Mouse (Mus musculus): ENCODE measurements around the gene Cd2bp2. TPM values are rescaled to one million over a fixed set of nuclear protein-coding genes. Genes with fewer than 3 reads are reported as not detected.
"Not testable (repeated sequence)": the region's sequence is repeated elsewhere in the genome, so short reads cannot be mapped to it uniquely, and the experiment has no call there.

Cd2bp2 gene
- polyA plus RNA-seq, 1 experiment = 27.8 TPM

DNA sequence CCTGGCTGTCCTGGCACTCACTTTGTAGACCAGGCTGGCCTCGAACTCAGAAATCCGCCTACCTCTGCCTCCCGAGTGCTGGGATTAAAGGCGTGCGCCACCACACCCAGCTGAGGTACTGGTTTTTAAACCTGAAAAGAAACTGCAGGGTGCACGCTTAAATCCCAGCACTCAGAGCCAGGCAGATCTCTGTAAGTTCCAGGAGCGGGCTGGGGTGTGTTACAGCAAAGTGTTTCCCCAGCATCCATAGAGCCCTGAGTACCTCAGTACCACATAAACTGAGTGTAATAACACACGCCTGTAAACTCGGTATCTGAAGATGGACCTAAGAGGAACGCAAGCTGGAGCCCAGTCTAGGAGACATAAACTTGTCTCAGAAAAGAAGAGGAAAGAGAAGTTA is 8.5 kb downstream of the Cd2bp2 start:
- no peak overlapping the region for H3K4me3 ChIP-seq (ENCODE audit: control insufficient read depth, low read depth, low read length)

GRCm38 (mm10) chr7:127185601-127186000 is 10.2 kb downstream of the Cd2bp2 start:
- no peak overlapping the region for H3K4me3 ChIP-seq (ENCODE audit: control insufficient read depth, low read depth, low read length)
- no peaks in the 10 kb centered on the region for H3K27me3 ChIP-seq (ENCODE audit: control insufficient read depth, insufficient read depth, low read length)
- no peaks in the 10 kb centered on the region for H3K4me1 ChIP-seq (ENCODE audit: control insufficient read depth, insufficient read depth, low read length)
- no peak overlapping the region for H3K27ac ChIP-seq (ENCODE audit: control insufficient read depth, insufficient read depth, low read depth, low read length)
- no peaks in the 10 kb centered on the region for H3K36me3 ChIP-seq (ENCODE audit: control insufficient read depth, insufficient read depth, low read length)
- TF ChIP-seq POLR2A (IDR thresholded peaks at IDR 0.05; ENCODE audit: control insufficient read depth, low read depth, low read length) (no peak), CTCF (IDR thresholded peaks at IDR 0.05; ENCODE audit: control insufficient read depth, insufficient read depth, insufficient replicate concordance, low read depth, low read length) (no peak)

More for the DNA sequence above, 8.5 kb downstream of the Cd2bp2 start:
- Histone ChIP-seq H3K27ac (ENCODE audit: control insufficient read depth, insufficient read depth, low read depth, low read length) (no peak overlapping the region), H3K27me3 (ENCODE audit: control insufficient read depth, insufficient read depth, low read length) (no peaks in the 10 kb centered on the region), H3K4me1 (ENCODE audit: control insufficient read depth, insufficient read depth, low read length) (no peaks in the 10 kb centered on the region), H3K36me3 (ENCODE audit: control insufficient read depth, insufficient read depth, low read length) (peaks cover 1% of the 10 kb centered on the region; the same call in 1 of the 2 replicates)
- TF ChIP-seq CTCF (IDR thresholded peaks at IDR 0.05; ENCODE audit: control insufficient read depth, insufficient read depth, insufficient replicate concordance, low read depth, low read length) (no peak), POLR2A (IDR thresholded peaks at IDR 0.05; ENCODE audit: control insufficient read depth, low read depth, low read length) (no peak)

GRCm38 (mm10) chr7:127184720-127185119 is 11.1 kb downstream of the Cd2bp2 start:
- no peak for TF ChIP-seq CTCF (IDR thresholded peaks at IDR 0.05; ENCODE audit: control insufficient read depth, insufficient read depth, insufficient replicate concordance, low read depth, low read length)
- no peak for TF ChIP-seq POLR2A (IDR thresholded peaks at IDR 0.05; ENCODE audit: control insufficient read depth, low read depth, low read length)
- no peaks in the 10 kb centered on the region for H3K36me3 ChIP-seq (ENCODE audit: control insufficient read depth, insufficient read depth, low read length)
- no peak overlapping the region for H3K27ac ChIP-seq (ENCODE audit: control insufficient read depth, insufficient read depth, low read depth, low read length)
- H3K4me1 ChIP-seq (ENCODE audit: control insufficient read depth, insufficient read depth, low read length) = no peaks in the 10 kb centered on the region
- no peaks in the 10 kb centered on the region for H3K27me3 ChIP-seq (ENCODE audit: control insufficient read depth, insufficient read depth, low read length)
- no peak overlapping the region for H3K4me3 ChIP-seq (ENCODE audit: control insufficient read depth, low read depth, low read length)

DNA sequence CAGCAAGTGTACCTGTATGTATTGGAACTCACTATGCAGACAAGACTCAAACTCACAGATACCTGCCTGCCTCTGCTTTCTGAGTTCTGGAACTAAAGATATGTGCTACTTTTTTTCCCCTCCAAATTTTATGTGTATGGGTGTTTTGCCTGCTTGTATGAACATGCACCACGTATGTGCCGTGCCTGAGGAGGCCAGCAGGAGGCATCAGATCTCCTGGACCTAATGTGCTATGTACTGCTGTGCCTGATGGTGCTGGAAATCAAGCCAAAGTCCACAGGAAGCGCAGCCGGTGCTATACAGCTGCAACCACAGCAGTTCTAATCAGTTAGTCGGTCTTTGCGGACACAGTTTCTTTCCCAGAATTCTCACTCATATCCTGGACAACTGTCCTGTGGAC is 12.0 kb downstream of the Cd2bp2 start:
- Histone ChIP-seq H3K27ac (ENCODE audit: control insufficient read depth, insufficient read depth, low read depth, low read length) (no peak overlapping the region), H3K27me3 (ENCODE audit: control insufficient read depth, insufficient read depth, low read length) (no peaks in the 10 kb centered on the region), H3K4me3 (ENCODE audit: control insufficient read depth, low read depth, low read length) (no peak overlapping the region), H3K36me3 (ENCODE audit: control insufficient read depth, insufficient read depth, low read length) (no peaks in the 10 kb centered on the region), H3K4me1 (ENCODE audit: control insufficient read depth, insufficient read depth, low read length) (no peaks in the 10 kb centered on the region)
- TF ChIP-seq POLR2A (IDR thresholded peaks at IDR 0.05; ENCODE audit: control insufficient read depth, low read depth, low read length) (no peak), CTCF (IDR thresholded peaks at IDR 0.05; ENCODE audit: control insufficient read depth, insufficient read depth, insufficient replicate concordance, low read depth, low read length) (peak; percentile 37; the same call in 1 of the 2 replicates)

GRCm38 (mm10) chr7:127183345-127183744 is 12.5 kb downstream of the Cd2bp2 start:
- no peak for TF ChIP-seq POLR2A (IDR thresholded peaks at IDR 0.05; ENCODE audit: control insufficient read depth, low read depth, low read length)
- no peak for TF ChIP-seq CTCF (IDR thresholded peaks at IDR 0.05; ENCODE audit: control insufficient read depth, insufficient read depth, insufficient replicate concordance, low read depth, low read length)
- no peak overlapping the region for H3K4me3 ChIP-seq (ENCODE audit: control insufficient read depth, low read depth, low read length)
- H3K27me3 ChIP-seq (ENCODE audit: control insufficient read depth, insufficient read depth, low read length) = no peaks in the 10 kb centered on the region
- no peak overlapping the region for H3K27ac ChIP-seq (ENCODE audit: control insufficient read depth, insufficient read depth, low read depth, low read length)
- no peaks in the 10 kb centered on the region for H3K4me1 ChIP-seq (ENCODE audit: control insufficient read depth, insufficient read depth, low read length)
- H3K36me3 ChIP-seq (ENCODE audit: control insufficient read depth, insufficient read depth, low read length) = no peaks in the 10 kb centered on the region

DNA sequence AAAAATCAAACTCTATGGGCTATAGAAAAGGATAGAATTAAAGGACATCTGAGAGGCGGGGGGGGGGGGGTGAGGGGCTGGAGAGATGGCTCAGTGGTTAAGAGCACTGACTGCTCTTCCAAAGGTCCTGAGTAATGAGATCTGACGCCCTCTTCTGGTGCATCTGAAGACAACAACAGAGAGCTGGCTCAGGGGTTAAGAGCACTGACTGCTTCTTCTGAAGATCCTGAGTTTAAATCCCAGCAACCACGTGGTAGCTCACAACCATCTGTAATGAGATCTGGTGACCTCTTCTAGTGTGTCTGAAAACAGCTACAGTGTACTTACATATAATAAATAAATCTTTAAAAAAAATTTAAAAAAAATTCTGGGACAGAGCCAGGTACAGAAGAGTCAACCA is 14.1 kb downstream of the Cd2bp2 start:
- not testable (repeated sequence) for H3K27me3 ChIP-seq (ENCODE audit: control insufficient read depth, insufficient read depth, low read length); H3K36me3 ChIP-seq (ENCODE audit: control insufficient read depth, insufficient read depth, low read length); H3K4me1 ChIP-seq (ENCODE audit: control insufficient read depth, insufficient read depth, low read length); H3K27ac ChIP-seq (ENCODE audit: control insufficient read depth, insufficient read depth, low read depth, low read length); H3K4me3 ChIP-seq (ENCODE audit: control insufficient read depth, low read depth, low read length)

- no peak for TF ChIP-seq POLR2A (IDR thresholded peaks at IDR 0.05; ENCODE audit: control insufficient read depth, low read depth, low read length)
- no peak for TF ChIP-seq CTCF (IDR thresholded peaks at IDR 0.05; ENCODE audit: control insufficient read depth, insufficient read depth, insufficient replicate concordance, low read depth, low read length)
- H3K27ac ChIP-seq (ENCODE audit: control insufficient read depth, insufficient read depth, low read depth, low read length) = no peak overlapping the region
Measured at GRCm38 (mm10) chr7:127180783-127181182, 15.1 kb downstream of the Cd2bp2 start.

GRCm38 (mm10) chr7:127176937-127177336 is 18.9 kb downstream of the Cd2bp2 start:
- no peak overlapping the region for H3K27ac ChIP-seq (ENCODE audit: control insufficient read depth, insufficient read depth, low read depth, low read length)
- no peak overlapping the region for H3K4me3 ChIP-seq (ENCODE audit: control insufficient read depth, low read depth, low read length)
- H3K36me3 ChIP-seq (ENCODE audit: control insufficient read depth, insufficient read depth, low read length) = no peaks in the 10 kb centered on the region
- no peaks in the 10 kb centered on the region for H3K4me1 ChIP-seq (ENCODE audit: control insufficient read depth, insufficient read depth, low read length)
- no peak for TF ChIP-seq POLR2A (IDR thresholded peaks at IDR 0.05; ENCODE audit: control insufficient read depth, low read depth, low read length)
- no peak for TF ChIP-seq CTCF (IDR thresholded peaks at IDR 0.05; ENCODE audit: control insufficient read depth, insufficient read depth, insufficient replicate concordance, low read depth, low read length)
- H3K27me3 ChIP-seq (ENCODE audit: control insufficient read depth, insufficient read depth, low read length) = no peaks in the 10 kb centered on the region

More at GRCm38 (mm10) chr7:127180783-127181182, 15.1 kb downstream of the Cd2bp2 start:
- Histone ChIP-seq H3K4me3 (ENCODE audit: control insufficient read depth, low read depth, low read length) (no peak overlapping the region), H3K27me3 (ENCODE audit: control insufficient read depth, insufficient read depth, low read length) (no peaks in the 10 kb centered on the region), H3K4me1 (ENCODE audit: control insufficient read depth, insufficient read depth, low read length) (no peaks in the 10 kb centered on the region), H3K36me3 (ENCODE audit: control insufficient read depth, insufficient read depth, low read length) (no peaks in the 10 kb centered on the region)
